Mouse (Mus musculus): ENCODE measurements at regions not wholly inside any gene's neighbourhood (a gene's known extent, or its start where the extent isn't known, plus 50 kb on each side); places are given as distances from the start of the nearest gene placed in this dataset.

DNA sequence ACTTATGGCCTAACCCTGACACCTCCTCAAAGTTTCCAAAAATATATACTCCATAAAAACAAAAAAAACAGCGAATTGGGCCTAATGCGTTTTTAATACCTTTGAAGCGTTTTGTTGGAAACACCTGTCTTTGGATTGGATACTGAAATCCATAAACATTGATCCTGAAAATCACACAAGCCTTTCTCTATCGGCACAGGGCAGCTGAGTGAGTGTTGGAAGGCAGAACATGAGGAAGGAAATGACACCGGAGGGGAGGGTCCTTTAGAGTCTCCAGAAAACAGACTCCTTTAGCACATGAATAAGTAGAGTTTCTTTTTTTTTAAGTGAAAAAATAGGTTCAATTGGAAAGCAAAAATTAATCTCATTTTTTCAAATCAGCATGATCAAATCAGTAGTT, 123.7 kb downstream of the Snx18 start:
- TF ChIP-seq CTCF (IDR thresholded peaks at IDR 0.05; ENCODE audit: low read depth, low read length), result no peak
- TF ChIP-seq EP300 (IDR thresholded peaks at IDR 0.05; ENCODE audit: insufficient read depth, low read depth, low read length), result no peak
- TF ChIP-seq POLR2A (IDR thresholded peaks at IDR 0.05; ENCODE audit: insufficient read depth, low read length), result no peak
